Mouse (Mus musculus) thymus, postnatal 10 days (tissue): Measurements from ENCODE around the gene Lama4.
A peak's percentile ranks its signal among the peaks of the same experiment; 100 is the strongest.

Source experiments
- DNase-seq, 2 experiments: peaks; one replicate each; pipeline ENCODE4 v3.0.0; 2021; ENCODE audit warnings: low spot score in 2 of 2

The Lama4 gene

DNA sequence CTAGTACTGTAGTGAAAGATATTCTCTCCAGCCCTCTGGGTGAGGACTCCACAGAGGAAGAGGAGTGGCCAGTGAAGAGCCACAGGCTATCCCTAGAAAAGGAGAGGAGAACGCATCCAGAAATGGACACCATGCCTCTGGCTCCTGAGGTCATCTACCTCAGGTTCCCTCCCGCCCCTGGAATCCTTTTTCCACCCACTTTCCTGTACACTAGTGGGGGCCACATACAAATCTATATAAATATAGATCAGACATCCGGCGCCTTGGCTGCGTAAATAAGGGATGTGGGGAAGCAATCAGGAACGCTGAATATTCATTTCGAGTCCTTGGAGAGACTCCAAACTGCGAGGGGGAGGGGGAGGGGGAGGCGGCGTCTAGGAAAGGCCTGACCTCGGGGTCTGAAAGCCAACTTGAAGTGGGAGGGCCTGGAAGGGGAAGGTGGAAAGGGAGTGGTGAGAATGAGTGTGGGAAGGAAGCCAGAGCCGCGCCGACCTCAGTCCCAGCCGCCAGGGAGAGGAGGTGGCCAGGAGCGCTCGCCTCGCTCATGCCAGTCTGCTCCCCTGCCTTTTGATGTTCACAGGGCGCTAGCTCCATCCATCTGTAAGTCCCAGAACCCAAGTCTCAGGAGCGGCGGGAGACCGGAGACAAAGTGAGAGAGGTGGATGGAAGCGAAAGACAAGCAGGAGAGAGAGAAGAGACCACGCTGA is at the start of gene Lama4:
TSS of gene Lama4 (plus strand) at position 441 of the 707 bp plus-strand sequence.
- DNase-seq, result peak in 1 of 2 experiments; percentile 10

GRCm38 (mm10) chr10:38916027-38916617 is 49.2 kb upstream of the Lama4 start:
- DNase-seq, result no peak

DNA sequence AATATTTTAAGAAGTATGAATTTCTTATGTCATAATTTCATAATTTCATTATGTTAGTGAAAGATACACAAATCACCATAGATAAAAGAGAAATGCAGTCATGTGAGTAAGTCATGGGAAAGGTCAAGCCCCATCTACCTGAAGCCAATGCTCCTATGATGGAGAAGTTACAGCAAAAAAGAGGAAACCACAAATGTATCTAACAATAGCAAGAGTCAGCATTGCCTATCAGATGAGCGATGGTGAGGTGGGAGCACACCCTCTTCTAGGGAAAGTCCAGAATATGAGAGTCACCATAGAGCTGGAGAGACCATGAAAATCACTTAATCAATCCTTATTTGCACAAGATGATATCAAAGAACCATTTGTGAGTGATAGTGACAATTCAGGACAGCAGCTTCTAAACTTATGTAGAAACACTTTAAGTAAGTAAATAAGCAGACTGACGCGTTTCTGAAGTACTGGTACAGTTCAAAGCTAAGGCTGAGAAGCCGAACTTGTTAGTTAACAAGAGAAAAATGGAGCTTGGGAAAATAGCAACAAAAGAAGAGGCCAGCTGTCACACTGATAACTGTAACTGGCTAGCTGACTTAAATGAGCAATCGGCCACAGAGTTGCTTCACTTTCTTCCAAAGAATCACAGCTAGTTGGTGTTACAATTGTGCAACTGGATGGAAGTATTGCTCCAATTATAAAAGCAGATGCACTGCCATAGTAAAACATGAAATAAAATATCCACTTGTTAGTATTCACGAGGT is 36.2 kb upstream of the Lama4 start:
- DNase-seq, result no peak

DNA sequence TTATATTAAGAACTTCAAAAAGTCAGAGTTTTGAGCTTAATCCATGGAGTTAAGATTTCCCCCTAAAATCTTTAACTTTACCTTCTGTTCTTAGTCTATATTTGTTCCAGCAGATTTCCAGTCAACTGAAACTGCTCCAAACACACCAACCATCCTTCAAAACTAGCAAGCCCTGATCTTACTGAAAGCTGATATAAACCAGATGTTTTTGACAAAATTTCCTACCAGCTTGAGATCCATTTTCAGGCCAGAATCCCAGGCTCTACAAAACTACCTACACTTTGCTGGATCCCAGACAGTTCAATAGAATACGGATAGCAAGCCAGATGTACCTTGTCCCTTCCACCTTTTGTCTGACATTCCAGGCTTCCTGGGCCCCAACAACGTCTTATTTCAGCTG is 20.6 kb upstream of the Lama4 start:
- no peak for DNase-seq

DNA sequence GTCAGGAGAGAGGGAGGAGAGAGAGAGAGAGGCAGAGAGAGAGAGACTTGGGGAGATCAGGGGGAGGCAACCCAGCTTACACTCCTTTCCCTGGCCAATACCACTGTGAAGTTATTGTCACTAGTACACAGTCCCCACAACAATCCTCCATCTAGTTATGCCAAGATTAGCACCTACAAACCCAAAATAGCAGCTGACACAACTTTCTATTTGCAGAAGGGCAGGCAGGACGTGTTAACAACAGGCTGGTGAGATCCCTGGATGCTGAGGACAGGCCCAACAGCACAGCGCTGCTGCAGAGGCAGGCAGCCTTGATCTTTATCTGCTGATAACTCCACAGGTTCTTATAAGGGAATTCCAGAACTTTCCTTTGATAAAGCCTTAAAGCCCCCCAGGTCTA is 3.4 kb upstream of the Lama4 start:
- no peak for DNase-seq

DNA sequence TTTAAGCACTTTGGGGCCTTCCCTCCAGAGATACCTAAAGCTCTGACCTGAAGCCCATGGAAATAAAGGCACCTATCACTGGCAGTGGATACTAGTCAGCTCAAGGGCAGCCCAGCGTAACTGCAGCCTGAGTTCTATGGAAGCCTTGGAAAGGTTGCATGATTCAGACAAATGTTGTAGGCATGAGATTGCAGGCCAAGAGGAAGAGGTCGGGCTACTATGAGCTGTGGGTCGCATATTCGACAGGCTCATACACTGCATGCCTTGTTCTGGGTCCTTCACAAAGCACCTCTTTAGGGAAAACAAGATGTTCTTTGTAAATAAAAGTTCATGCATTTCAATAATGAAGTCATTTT is 618 bp upstream of the Lama4 start:
- DNase-seq, result no peak

DNA sequence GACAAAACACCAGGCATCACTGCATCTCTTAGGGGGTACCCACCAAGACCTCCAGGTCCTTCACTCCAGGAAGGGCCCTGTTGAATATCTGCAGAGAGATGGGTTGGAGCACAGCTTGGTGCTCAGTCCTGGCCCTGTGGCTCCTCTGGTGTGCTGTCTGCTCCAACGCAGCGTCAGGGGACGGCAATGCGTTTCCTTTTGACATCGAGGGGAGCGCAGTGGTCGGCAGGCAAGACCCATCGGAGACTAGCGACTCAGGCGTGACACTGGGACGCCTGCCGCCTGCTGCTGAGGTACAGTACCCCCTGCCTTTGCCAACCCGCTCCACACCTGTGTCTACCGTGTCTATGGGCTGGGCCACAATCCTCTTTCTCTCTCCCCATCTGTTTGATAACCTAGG is 542 bp downstream of the Lama4 start:
- peak; percentile 9 to 40 for DNase-seq

GRCm38 (mm10) chr10:38966646-38967045 is 1.3 kb downstream of the Lama4 start:
- DNase-seq, result no peak

- DNase-seq, result no peak
These were observed 3.2 kb downstream of the Lama4 start for GRCm38 (mm10) chr10:38968326-38969072.

GRCm38 (mm10) chr10:38969543-38969942 is 4.2 kb downstream of the Lama4 start:
- DNase-seq, result no peak

- DNase-seq, result no peak
These were observed 4.7 kb downstream of the Lama4 start for GRCm38 (mm10) chr10:38969975-38970374.

- no peak for DNase-seq
These were observed 7.1 kb downstream of the Lama4 start for GRCm38 (mm10) chr10:38972221-38972946.

GRCm38 (mm10) chr10:38973016-38973415 is 7.7 kb downstream of the Lama4 start:
- DNase-seq, result no peak

- DNase-seq, result no peak
These were observed 12.9 kb downstream of the Lama4 start for GRCm38 (mm10) chr10:38978195-38978594.

DNA sequence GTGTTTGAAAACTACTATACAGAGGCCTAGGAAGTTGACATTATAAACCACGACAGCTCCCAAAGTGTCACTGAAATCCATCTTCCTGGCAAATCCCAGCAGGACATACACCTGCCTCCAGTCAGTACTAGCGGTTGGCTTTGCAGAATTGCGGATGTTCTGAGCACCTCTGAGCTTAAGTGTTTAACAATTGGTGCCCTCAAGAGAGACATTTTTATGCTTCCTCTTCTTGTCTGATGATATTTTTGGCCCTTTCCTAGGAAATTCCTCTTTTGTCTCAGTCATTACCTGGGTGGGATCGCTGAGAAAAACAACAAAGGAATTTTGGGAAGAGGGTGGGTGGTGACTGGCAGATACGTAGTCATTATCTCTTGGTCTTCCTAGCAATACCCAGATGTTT is 14.4 kb downstream of the Lama4 start:
- DNase-seq, result no peak

GRCm38 (mm10) chr10:38980980-38981379 is 15.7 kb downstream of the Lama4 start:
- no peak for DNase-seq

- DNase-seq, result no peak
These were observed 19.2 kb downstream of the Lama4 start for GRCm38 (mm10) chr10:38984358-38985075.

DNA sequence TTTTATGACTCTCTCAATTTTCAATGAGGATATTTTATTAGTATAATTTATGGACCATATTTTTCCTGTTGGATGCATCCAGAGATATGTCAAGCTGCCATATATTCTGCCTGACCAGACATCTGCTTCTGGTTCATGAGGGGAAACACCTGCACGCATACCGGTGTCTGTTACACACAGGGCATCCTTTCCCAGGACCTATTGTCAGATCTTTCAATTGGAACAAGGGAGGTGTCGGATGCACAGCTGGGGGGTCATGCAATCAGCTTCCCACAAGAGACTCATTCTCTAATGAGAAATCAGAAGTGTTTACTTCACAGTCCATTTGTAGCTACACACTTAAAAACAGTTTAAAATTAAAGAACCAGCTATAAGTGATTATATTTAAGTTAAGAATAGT is 20.7 kb downstream of the Lama4 start:
- DNase-seq, result no peak

GRCm38 (mm10) chr10:38992827-38993226 is 27.5 kb downstream of the Lama4 start:
- DNase-seq, result no peak

- no peak for DNase-seq
These were observed 28.5 kb downstream of the Lama4 start for GRCm38 (mm10) chr10:38993632-38994424.
